Mouse (Mus musculus) MEL (cell line): Measurements from ENCODE around the gene Acer1. TPM values are rescaled to one million over a fixed set of nuclear protein-coding genes. Genes with fewer than 3 reads are reported as not detected.

ENCODE experiments used
- DNase-seq: peaks from one replicate; pipeline ENCODE4 v3.0.0; 2011; ENCODE audit warnings: low read depth, low spot score
- H3K27ac ChIP-seq: 2 replicates; pipeline ENCODE4 v1.5.1; 2012; ENCODE audit warnings: low read depth, mild to moderate bottlenecking, control low read depth, low read length, moderate library complexity; ENCODE audit not compliant: control insufficient read depth
- H3K27me3 ChIP-seq, 2 experiments: fragments of 150-350 bp in 1 of 2; sonication (generic) in 1 of 2; 2 replicates each; pipeline ENCODE4 v1.6.1; 2012; ENCODE audit warnings: low read length in 2 of 2, mild to moderate bottlenecking in 2 of 2, improper control_type of control experiment in 1 of 2, moderate library complexity in 1 of 2; ENCODE audit not compliant: insufficient read depth in 2 of 2, control insufficient read depth in 1 of 2
- H3K36me3 ChIP-seq, 2 experiments: 2 replicates each; pipeline ENCODE4 v1.6.1; 2012 to 2014; ENCODE audit warnings: low read length in 2 of 2, improper control_type of control experiment in 1 of 2, inconsistent platforms in 1 of 2, mild to moderate bottlenecking in 1 of 2; ENCODE audit not compliant: insufficient read depth in 2 of 2, control insufficient read depth in 1 of 2
- H3K4me1 ChIP-seq, 2 experiments: fragments of 150-350 bp in 1 of 2; sonication (generic) in 1 of 2; 2 replicates each; pipeline ENCODE4 v1.6.1; 2012; ENCODE audit warnings: low read length in 2 of 2, improper control_type of control experiment in 1 of 2, mild to moderate bottlenecking in 1 of 2; ENCODE audit not compliant: insufficient read depth in 2 of 2, control insufficient read depth in 1 of 2
- H3K4me3 ChIP-seq, 2 experiments: fragments of 150-350 bp in 1 of 2; sonication (generic) in 1 of 2; 2 replicates each; pipeline ENCODE4 v1.5.1; 2012; ENCODE audit warnings: low read depth in 2 of 2, low read length in 2 of 2, mild to moderate bottlenecking in 2 of 2, moderate library complexity in 2 of 2, control low read depth in 1 of 2, improper control_type of control experiment in 1 of 2; ENCODE audit not compliant: control insufficient read depth in 1 of 2, insufficient read depth in 1 of 2
- H3K79me2 ChIP-seq: 2 replicates; pipeline ENCODE4 v1.6.1; 2012; ENCODE audit warnings: mild to moderate bottlenecking, low read length, moderate library complexity; ENCODE audit not compliant: control insufficient read depth, poor library complexity, insufficient read depth
- H3K9ac ChIP-seq: 2 replicates; pipeline ENCODE4 v1.6.1; 2012; ENCODE audit warnings: low read depth, mild to moderate bottlenecking, control low read depth, low read length, moderate library complexity; ENCODE audit not compliant: control insufficient read depth, poor library complexity, severe bottlenecking
- H3K9me3 ChIP-seq: fragments of 150-350 bp; sonication (generic); replicated peaks from 2 replicates; pipeline ENCODE4 v1.6.1; 2012; ENCODE audit warnings: mild to moderate bottlenecking, low read length, improper control_type of control experiment, moderate library complexity; ENCODE audit not compliant: insufficient read depth
- BHLHE40 ChIP-seq: IDR thresholded peaks from 2 replicates; pipeline ENCODE4 v1.6.1; 2012; ENCODE audit warnings: low read depth, mild to moderate bottlenecking, inconsistent platforms, low read length, improper control_type of control experiment, borderline replicate concordance
- CHD1 ChIP-seq: IDR thresholded peaks from 2 replicates; pipeline ENCODE4 v1.6.1; 2012; ENCODE audit warnings: low read depth, mild to moderate bottlenecking, inconsistent platforms, low read length, improper control_type of control experiment
- CHD2 ChIP-seq: IDR thresholded peaks from 2 replicates; pipeline ENCODE4 v1.6.1; 2011; ENCODE audit warnings: low read length, improper control_type of control experiment
- CTCF ChIP-seq, 3 experiments: IDR thresholded peaks in 2 of 3; conservative IDR thresholded peaks in 1 of 3; 2 replicates each; pipeline ENCODE4 v1.5.1; 2011 to 2012; ENCODE audit warnings: low read length in 3 of 3, low read depth in 2 of 3, mild to moderate bottlenecking in 2 of 3, improper control_type of control experiment in 1 of 3, inconsistent platforms in 1 of 3, mixed read lengths in 1 of 3, moderate library complexity in 1 of 3; ENCODE audit not compliant: control insufficient read depth in 1 of 3, insufficient read depth in 1 of 3, poor library complexity in 1 of 3, severe bottlenecking in 1 of 3
- ELF1 ChIP-seq: IDR thresholded peaks from 2 replicates; pipeline ENCODE4 v1.6.1; 2014; ENCODE audit warnings: low read depth, mild to moderate bottlenecking, inconsistent platforms, low read length, improper control_type of control experiment, moderate library complexity
- EP300 ChIP-seq, 2 experiments: IDR thresholded peaks; 2 replicates each; pipeline ENCODE4 v1.6.1; 2011; ENCODE audit warnings: improper control_type of control experiment in 2 of 2, low read length in 2 of 2, low read depth in 1 of 2, mild to moderate bottlenecking in 1 of 2
- GABPA ChIP-seq: IDR thresholded peaks from 2 replicates; pipeline ENCODE4 v1.6.1; 2012; ENCODE audit warnings: low read depth, mild to moderate bottlenecking, inconsistent platforms, low read length, improper control_type of control experiment, moderate library complexity
- GATA1 ChIP-seq: IDR thresholded peaks from 2 replicates; pipeline ENCODE4 v1.6.1; 2011; ENCODE audit warnings: low read depth, low read length, improper control_type of control experiment
- JUND ChIP-seq: IDR thresholded peaks from 2 replicates; pipeline ENCODE4 v1.6.1; 2011; ENCODE audit warnings: low read depth, mild to moderate bottlenecking, improper control_type of control experiment, low read length
- KAT2A ChIP-seq: conservative IDR thresholded peaks from 2 replicates; pipeline ENCODE4 v1.6.1; 2012; ENCODE audit warnings: low read depth, low read length, improper control_type of control experiment, inconsistent platforms
- MAX ChIP-seq: IDR thresholded peaks from 2 replicates; pipeline ENCODE4 v1.6.1; 2011; ENCODE audit warnings: low read length, improper control_type of control experiment
- MAZ ChIP-seq: IDR thresholded peaks from 2 replicates; pipeline ENCODE4 v1.6.1; 2012; ENCODE audit warnings: low read depth, mild to moderate bottlenecking, inconsistent platforms, low read length, improper control_type of control experiment
- MEF2A ChIP-seq: IDR thresholded peaks from 2 replicates; pipeline ENCODE4 v1.6.1; 2014; ENCODE audit warnings: low read depth, mild to moderate bottlenecking, inconsistent platforms, low read length, improper control_type of control experiment; ENCODE audit not compliant: poor library complexity, insufficient replicate concordance, severe bottlenecking; ENCODE audit errors: extremely low read depth
- MXI1 ChIP-seq: IDR thresholded peaks from 2 replicates; pipeline ENCODE4 v1.6.1; 2011; ENCODE audit warnings: mild to moderate bottlenecking, low read depth, low read length, improper control_type of control experiment
- NELFE ChIP-seq: IDR thresholded peaks from 2 replicates; pipeline ENCODE4 v1.6.1; 2011; ENCODE audit warnings: low read depth, low read length, improper control_type of control experiment
- NRF1 ChIP-seq: IDR thresholded peaks from 2 replicates; pipeline ENCODE4 v1.6.1; 2014; ENCODE audit warnings: low read depth, mild to moderate bottlenecking, inconsistent platforms, low read length, improper control_type of control experiment, moderate library complexity; ENCODE audit not compliant: poor library complexity, insufficient read depth, severe bottlenecking
- POLR2A ChIP-seq, 2 experiments: IDR thresholded peaks; 2 replicates each; pipeline ENCODE4 v1.6.1; 2011 to 2012; ENCODE audit warnings: low read length in 2 of 2, mild to moderate bottlenecking in 2 of 2, control low read depth in 1 of 2, improper control_type of control experiment in 1 of 2, low read depth in 1 of 2, moderate library complexity in 1 of 2; ENCODE audit not compliant: control insufficient read depth in 1 of 2, insufficient read depth in 1 of 2, poor library complexity in 1 of 2
- POLR2AphosphoS2 ChIP-seq: IDR thresholded peaks from 2 replicates; pipeline ENCODE4 v1.6.1; 2011; ENCODE audit warnings: low read length, improper control_type of control experiment
- RAD21 ChIP-seq: IDR thresholded peaks from 2 replicates; pipeline ENCODE4 v1.6.1; 2011; ENCODE audit warnings: mild to moderate bottlenecking, low read depth, low read length, improper control_type of control experiment
- RCOR1 ChIP-seq: IDR thresholded peaks from 2 replicates; pipeline ENCODE4 v1.6.1; 2012; ENCODE audit warnings: low read depth, mild to moderate bottlenecking, inconsistent platforms, low read length, improper control_type of control experiment
- SMC3 ChIP-seq: IDR thresholded peaks from 2 replicates; pipeline ENCODE4 v1.6.1; 2011; ENCODE audit warnings: low read depth, low read length, improper control_type of control experiment
- TBP ChIP-seq: IDR thresholded peaks from 2 replicates; pipeline ENCODE4 v1.8.0; 2011; ENCODE audit warnings: low read depth, low read length, improper control_type of control experiment
- TCF12 ChIP-seq: IDR thresholded peaks from 2 replicates; pipeline ENCODE4 v1.6.1; 2014; ENCODE audit warnings: low read depth, mild to moderate bottlenecking, inconsistent platforms, low read length, improper control_type of control experiment, moderate library complexity
- UBTF ChIP-seq: IDR thresholded peaks from 2 replicates; pipeline ENCODE4 v1.6.1; 2012; ENCODE audit warnings: low read depth, mild to moderate bottlenecking, inconsistent platforms, low read length, improper control_type of control experiment, moderate library complexity, borderline replicate concordance; ENCODE audit not compliant: insufficient read depth
- USF1 ChIP-seq: IDR thresholded peaks from 2 replicates; pipeline ENCODE4 v1.6.1; 2014; ENCODE audit warnings: low read depth, mild to moderate bottlenecking, inconsistent platforms, low read length, improper control_type of control experiment, moderate library complexity
- USF2 ChIP-seq, 2 experiments: IDR thresholded peaks; 2 replicates each; pipeline ENCODE4 v1.6.1; 2011 to 2012; ENCODE audit warnings: improper control_type of control experiment in 2 of 2, low read length in 2 of 2, borderline replicate concordance in 1 of 2, inconsistent platforms in 1 of 2, low read depth in 1 of 2, mild to moderate bottlenecking in 1 of 2; ENCODE audit not compliant: insufficient read depth in 1 of 2
- ZC3H11A ChIP-seq: IDR thresholded peaks from 2 replicates; pipeline ENCODE4 v1.6.1; 2012; ENCODE audit warnings: low read depth, mild to moderate bottlenecking, inconsistent platforms, low read length, improper control_type of control experiment
- ZKSCAN1 ChIP-seq: IDR thresholded peaks from 2 replicates; pipeline ENCODE4 v1.6.1; 2012; ENCODE audit warnings: low read depth, mild to moderate bottlenecking, inconsistent platforms, low read length, improper control_type of control experiment, moderate library complexity
- ZMIZ1 ChIP-seq: IDR thresholded peaks from 2 replicates; pipeline ENCODE4 v1.6.1; 2012; ENCODE audit warnings: low read depth, mild to moderate bottlenecking, inconsistent platforms, low read length, improper control_type of control experiment, moderate library complexity
- ZNF384 ChIP-seq: IDR thresholded peaks from 2 replicates; pipeline ENCODE4 v1.6.1; 2012; ENCODE audit warnings: low read depth, mild to moderate bottlenecking, inconsistent platforms, low read length, improper control_type of control experiment
- polyA plus RNA-seq, 2 experiments: library from polyadenylated mRNA; stranded (reverse) in 1 of 2; unstranded in 1 of 2; fragments of >175 nt in 1 of 2; fragments of >200 nt in 1 of 2; gene quantifications; 2 replicates each; pipeline versions ENCODE4 v1.2.1 to v1.2.4; 2012; ENCODE audit warnings: low replicate concordance in 2 of 2, low read depth in 1 of 2; ENCODE audit not compliant: insufficient read length in 2 of 2, insufficient read depth in 1 of 2, missing spikeins in 1 of 2
- total RNA-seq: library from RNA; depleted of rRNA; stranded (reverse); fragments of 300-350 nt; gene quantifications from 2 replicates; pipeline ENCODE4 v1.2.3, GENCODE M21; 2012

Gene Acer1
- total and polyA plus RNA-seq, 3 experiments = 0.03 TPM; not detected in 2

- no peak overlapping the region for H3K27ac ChIP-seq
- H3K79me2 ChIP-seq = peaks cover 17% of the 10 kb centered on the region
- peak overlapping the region; percentile 72 to 86 for H3K4me3 ChIP-seq
- H3K9me3 ChIP-seq = no peaks in the 10 kb centered on the region
- peaks cover 0 to 11% of the 10 kb centered on the region in 2 experiments; a peak in 2 of 4 replicates for H3K4me1 ChIP-seq
- H3K27me3 ChIP-seq = no peaks in the 10 kb centered on the region
- DNase-seq = no peak
- peaks cover 2 to 8% of the 10 kb centered on the region in 2 experiments for H3K36me3 ChIP-seq
- TF ChIP-seq GABPA = no peak
- TF ChIP-seq JUND = no peak
- TF ChIP-seq TCF12 = no peak
- TF ChIP-seq ZC3H11A = no peak
- no peak for TF ChIP-seq ZNF384
- TF ChIP-seq UBTF = no peak
- no peak for TF ChIP-seq KAT2A
- TF ChIP-seq RCOR1 = no peak
- TF ChIP-seq ELF1 = no peak
- TF ChIP-seq ZKSCAN1 = no peak
- no peak for TF ChIP-seq USF1
- TF ChIP-seq TBP = no peak
- no peak for TF ChIP-seq POLR2AphosphoS2
- no peak for TF ChIP-seq MAX
- no peak for TF ChIP-seq SMC3
- no peak for TF ChIP-seq MXI1
- no peak for TF ChIP-seq USF2 (IDR thresholded peaks at IDR 0.05; ENCODE audit: borderline replicate concordance in 1 of 2, insufficient read depth in 1 of 2, low read depth in 1 of 2, low read length in 2 of 2)
- no peak for TF ChIP-seq CHD1
- peak overlapping the region; percentile 83 for H3K9ac ChIP-seq
These were observed 9.0 kb upstream of the Acer1 start for GRCm38 (mm10) chr17:56990966-56991365.

GRCm38 (mm10) chr17:56990115-56990746 is 8.3 kb upstream of the Acer1 start, which contains the start of gene Clpp:
Clpp (plus strand) TSS chr17:56990305.
- Histone ChIP-seq H3K36me3 (peaks cover 0 to 8% of the 10 kb centered on the region in 2 experiments; a peak in 3 of 4 replicates), H3K9ac (peak within 1 kb of the TSS; percentile 83), H3K4me1 (peaks cover 0 to 11% of the 10 kb centered on the region in 2 experiments; a peak in 2 of 4 replicates), H3K27ac (peak within 1 kb of the TSS; percentile 61), H3K27me3 (no peaks in the 10 kb centered on the region), H3K9me3 (no peaks in the 10 kb centered on the region), H3K79me2 (peaks cover 17% of the 10 kb centered on the region), H3K4me3 (peak within 1 kb of the TSS; percentile 72 to 86)
- DNase-seq = peak; percentile 98
- no peak for TF ChIP-seq CHD2
- TF ChIP-seq EP300 (IDR thresholded peaks at IDR 0.05; ENCODE audit: low read depth in 1 of 2, low read length in 2 of 2) = no peak
- no peak for TF ChIP-seq MEF2A
- TF ChIP-seq TCF12 = peak; percentile 48; the same call in 1 of the 2 replicates
- TF ChIP-seq BHLHE40 = no peak
- no peak for TF ChIP-seq MAZ
- no peak for TF ChIP-seq ZKSCAN1
- no peak for TF ChIP-seq GABPA
- TF ChIP-seq POLR2A (IDR thresholded peaks at IDR 0.05; ENCODE audit: control insufficient read depth in 1 of 2, insufficient read depth in 1 of 2, low read depth in 1 of 2, low read length in 2 of 2, poor library complexity in 1 of 2) = peak; percentile 70 to 92; a peak in 2 of 4 replicates
- no peak for TF ChIP-seq RAD21
- TF ChIP-seq GATA1 = no peak
- no peak for TF ChIP-seq ZMIZ1
- TF ChIP-seq NRF1 = no peak
- no peak for TF ChIP-seq ZC3H11A
- TF ChIP-seq RCOR1 = no peak
- TF ChIP-seq MXI1 = peak; percentile 95
- peak; percentile 87 for TF ChIP-seq NELFE
- TF ChIP-seq CTCF (IDR thresholded peaks at IDR 0.05 in 2 of 3, conservative IDR thresholded peaks at IDR 0.05 in 1 of 3; ENCODE audit: control insufficient read depth in 1 of 3, insufficient read depth in 1 of 3, low read depth in 2 of 3, low read length in 3 of 3, poor library complexity in 1 of 3, severe bottlenecking in 1 of 3) = no peak
- peak; percentile 86 for TF ChIP-seq USF1
- TF ChIP-seq TBP = peak; percentile 78; the same call in 1 of the 2 replicates
- no peak for TF ChIP-seq JUND
- peak; percentile 45 for TF ChIP-seq MAX
